Mouse (Mus musculus) midbrain, embryonic 10.5 days (tissue): ENCODE results near the gene Lrrc59. TPM values are rescaled to one million over a fixed set of nuclear protein-coding genes. Genes with fewer than 3 reads are reported as not detected.
A peak's percentile ranks its signal among the peaks of the same experiment; 100 is the strongest.

Experiments
- DNase-seq: peaks from one replicate; pipeline ENCODE4 v3.0.0-alpha.2; 2017; ENCODE audit warnings: low spot score
- H3K27ac ChIP-seq: fragments of 300-500 bp; sonication (generic); replicated peaks from 2 replicates; pipeline ENCODE4 v1.5.1; 2016; ENCODE audit warnings: mild to moderate bottlenecking
- H3K27me3 ChIP-seq: fragments of 300-500 bp; sonication (generic); 2 replicates; pipeline ENCODE4 v1.6.1; 2016; ENCODE audit warnings: low read depth, mild to moderate bottlenecking; ENCODE audit not compliant: poor library complexity, severe bottlenecking
- H3K36me3 ChIP-seq: fragments of 300-500 bp; sonication (generic); 2 replicates; pipeline ENCODE4 v1.6.1; 2016; ENCODE audit warnings: mild to moderate bottlenecking, moderate library complexity
- H3K4me1 ChIP-seq: fragments of 300-500 bp; sonication (generic); 2 replicates; pipeline ENCODE4 v1.6.1; 2016
- H3K4me3 ChIP-seq: fragments of 300-500 bp; sonication (generic); 2 replicates; pipeline ENCODE4 v1.5.1; 2016; ENCODE audit warnings: mild to moderate bottlenecking, moderate library complexity
- H3K9me3 ChIP-seq: fragments of 300-500 bp; sonication (generic); replicated peaks from 2 replicates; pipeline ENCODE4 v1.6.1; 2016; ENCODE audit warnings: mild to moderate bottlenecking
- WGBS: fragments of 180-500 bp; shearing (Covaris S2); methylation state at CpG from one replicate; pipeline ENCODE4 v1.1.7; 2016; 5-methylcytosine and 5-hydroxymethylcytosine counted together
- polyA plus RNA-seq: library from polyadenylated mRNA; unstranded; fragments of >200 nt; fragmentation: Nextera tagmentation; extraction: Ambion mirVana; gene quantifications from 2 replicates; pipeline ENCODE4 v1.2.1, GENCODE M21; 2016

Gene Lrrc59
- polyA plus RNA-seq: 265 and 286 TPM in 2 replicates

DNA sequence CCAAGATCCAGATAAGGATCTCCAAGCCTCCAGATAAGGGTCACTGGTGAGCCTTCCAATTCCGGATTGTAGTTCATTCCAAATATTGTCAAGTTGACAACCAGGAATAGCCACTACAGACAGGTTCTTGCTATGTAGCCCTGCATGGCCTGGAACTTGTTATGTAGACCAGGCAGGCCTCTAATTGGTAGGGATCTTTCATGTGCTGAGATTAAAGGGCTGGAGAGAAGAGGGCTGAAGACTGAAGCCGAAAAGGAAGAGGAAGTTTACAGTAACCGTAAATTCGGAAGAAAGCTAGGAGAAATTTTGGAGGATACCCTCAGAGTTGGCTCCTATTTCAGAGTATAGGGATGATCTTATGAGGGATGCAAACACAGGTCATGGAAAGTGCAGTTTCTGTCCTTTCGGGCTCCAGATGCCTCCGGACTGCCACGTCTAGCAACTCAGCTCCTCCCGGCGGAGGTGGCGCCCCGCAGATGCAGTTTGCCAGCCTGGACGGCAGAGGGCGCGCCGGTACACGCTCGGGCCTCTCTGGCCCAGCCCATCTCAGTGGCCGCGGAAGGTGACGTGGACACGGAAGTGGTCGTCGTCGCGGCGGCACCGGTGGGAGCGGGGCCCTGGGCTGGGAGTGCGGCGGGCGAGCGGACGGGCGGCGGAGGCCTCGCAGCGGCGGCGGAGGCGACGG is at the start of gene Lrrc59:
Gene Lrrc59, plus strand, starts transcription at position 569 of the 685 bp plus-strand sequence.
- peak; percentile 95 for DNase-seq
- peak within 1 kb of the TSS; percentile 94 for H3K4me3 ChIP-seq
- no peaks in the 10 kb centered on the region for H3K9me3 ChIP-seq
- H3K27me3 ChIP-seq: no peaks in the 10 kb centered on the region
- WGBS: 7% methylated on average over 41 of the region's 41 CpGs
- H3K27ac ChIP-seq: peak within 1 kb of the TSS; percentile 88
- H3K36me3 ChIP-seq: peaks cover 33% of the 10 kb centered on the region
- peaks cover 16% of the 10 kb centered on the region for H3K4me1 ChIP-seq

DNA sequence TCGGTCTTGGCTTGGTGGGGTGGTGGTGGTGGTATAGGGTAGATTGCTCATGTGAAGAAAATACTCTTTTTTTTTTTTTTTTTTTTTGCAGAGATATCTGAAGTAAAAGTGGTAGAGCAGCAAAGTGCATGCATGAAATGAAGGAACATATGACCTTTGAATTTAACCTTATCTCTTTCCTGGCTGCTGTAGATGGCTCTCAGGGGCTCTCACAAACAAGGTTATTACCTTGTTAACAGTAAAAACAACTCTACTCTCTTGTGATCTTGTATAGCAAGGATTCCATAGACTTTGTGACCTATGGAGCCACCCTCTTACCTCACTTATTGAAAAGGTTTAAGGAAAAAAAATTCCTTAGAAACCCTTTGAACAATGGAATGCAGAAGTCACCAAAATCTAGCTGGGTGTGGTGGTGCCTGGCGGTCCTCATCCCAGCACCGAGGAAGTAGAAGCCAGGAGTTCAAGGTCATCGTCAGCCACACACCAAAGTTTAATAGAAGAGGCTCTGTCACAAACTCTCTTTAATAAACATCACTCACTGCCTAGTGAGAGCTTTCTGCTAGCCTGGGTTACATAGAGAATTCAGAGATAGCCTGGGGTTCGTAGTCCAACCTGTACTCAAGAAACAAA is 49.3 kb upstream of the Lrrc59 start:
- Histone ChIP-seq H3K4me3 (no peak overlapping the region), H3K9me3 (no peaks in the 10 kb centered on the region), H3K4me1 (peaks cover 4% of the 10 kb centered on the region; the same call in 1 of the 2 replicates), H3K27ac (no peak overlapping the region), H3K36me3 (no peaks in the 10 kb centered on the region), H3K27me3 (no peaks in the 10 kb centered on the region)
- no peak for DNase-seq
- WGBS: 96% methylated on average over 5 of the region's 5 CpGs

DNA sequence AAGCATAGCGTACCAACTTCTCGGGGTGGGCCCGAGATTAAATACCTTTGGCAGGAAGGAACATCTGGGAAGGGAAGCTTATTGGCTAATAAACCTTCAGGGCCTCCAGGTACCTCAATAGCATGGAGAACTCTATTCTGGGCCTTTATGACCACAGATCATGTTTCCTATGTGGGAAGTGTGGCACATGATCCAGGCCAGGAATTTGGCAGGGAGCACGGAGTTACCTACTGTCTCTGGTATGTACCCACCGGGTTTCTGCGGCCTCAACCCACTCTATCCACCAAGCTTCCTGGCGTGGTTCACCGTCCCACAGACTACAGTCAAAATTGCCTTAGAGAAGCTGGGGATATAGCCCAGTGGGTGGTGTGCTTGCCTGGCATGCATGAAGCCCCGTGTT is 44.5 kb upstream of the Lrrc59 start:
- WGBS: 97% methylated on average over 9 of the region's 9 CpGs

DNA sequence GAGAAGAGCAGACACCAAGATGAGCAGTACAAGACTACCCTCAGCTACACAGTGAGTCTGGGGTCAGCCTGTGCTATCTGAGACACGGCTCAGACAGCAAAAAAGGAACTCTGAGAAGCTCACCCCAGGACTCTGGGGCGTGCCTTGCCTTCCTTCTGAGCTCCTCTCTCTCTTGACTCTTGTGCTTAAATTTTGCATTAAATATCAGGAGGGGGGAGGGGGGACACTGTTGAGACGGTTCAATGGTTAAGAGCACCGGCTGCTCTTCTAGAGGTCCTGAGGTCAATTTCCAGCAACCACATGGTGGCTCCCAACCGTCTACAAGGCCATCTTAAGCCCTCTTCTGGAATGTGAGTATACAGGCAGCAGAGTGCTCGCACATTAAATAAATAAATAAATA is 42.1 kb upstream of the Lrrc59 start:
- Histone ChIP-seq H3K9me3 (no peaks in the 10 kb centered on the region), H3K27ac (no peak overlapping the region), H3K36me3 (no peaks in the 10 kb centered on the region), H3K4me1 (peaks cover 14% of the 10 kb centered on the region), H3K27me3 (no peaks in the 10 kb centered on the region), H3K4me3 (no peak overlapping the region)
- 76% methylated on average over 6 of the region's 6 CpGs for WGBS
- no peak for DNase-seq

More for the DNA sequence above, 44.5 kb upstream of the Lrrc59 start:
- Histone ChIP-seq H3K27me3 (no peaks in the 10 kb centered on the region), H3K36me3 (no peaks in the 10 kb centered on the region), H3K4me3 (no peak overlapping the region), H3K9me3 (no peaks in the 10 kb centered on the region), H3K27ac (no peak overlapping the region), H3K4me1 (no peaks in the 10 kb centered on the region)
- no peak for DNase-seq

DNA sequence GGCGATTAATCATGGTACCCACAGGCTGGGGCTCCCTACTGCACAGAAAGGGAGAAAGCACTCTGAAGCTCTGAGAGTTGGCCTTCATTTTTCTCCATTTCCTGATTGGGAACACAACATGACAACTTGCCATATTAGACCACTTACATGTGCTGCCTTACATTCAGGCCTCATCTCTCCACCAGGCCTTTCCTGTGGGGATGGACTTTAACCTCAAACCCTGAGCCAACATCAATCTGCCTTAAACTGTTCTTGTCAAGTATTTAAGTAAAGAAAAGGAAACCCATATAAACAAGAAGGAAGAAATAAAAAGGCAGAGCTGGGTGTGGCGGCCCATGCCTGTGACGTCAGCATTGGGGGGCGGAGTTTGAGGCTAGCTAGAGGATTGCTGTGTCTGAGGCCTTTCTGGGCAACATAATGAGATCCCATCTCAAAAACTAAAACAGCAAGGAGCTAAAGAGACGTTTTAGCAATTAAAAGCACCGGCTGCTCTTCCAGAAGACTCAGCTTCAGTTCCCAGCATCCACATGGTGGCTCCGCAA is 33.2 kb upstream of the Lrrc59 start:
- no peaks in the 10 kb centered on the region for H3K36me3 ChIP-seq
- H3K27ac ChIP-seq: no peak overlapping the region
- 68% methylated on average over 7 of the region's 7 CpGs for WGBS
- H3K4me3 ChIP-seq: no peak overlapping the region
- peaks cover 18% of the 10 kb centered on the region for H3K4me1 ChIP-seq
- H3K27me3 ChIP-seq: peaks cover 11% of the 10 kb centered on the region; the same call in 1 of the 2 replicates
- H3K9me3 ChIP-seq: no peaks in the 10 kb centered on the region
- no peak for DNase-seq

DNA sequence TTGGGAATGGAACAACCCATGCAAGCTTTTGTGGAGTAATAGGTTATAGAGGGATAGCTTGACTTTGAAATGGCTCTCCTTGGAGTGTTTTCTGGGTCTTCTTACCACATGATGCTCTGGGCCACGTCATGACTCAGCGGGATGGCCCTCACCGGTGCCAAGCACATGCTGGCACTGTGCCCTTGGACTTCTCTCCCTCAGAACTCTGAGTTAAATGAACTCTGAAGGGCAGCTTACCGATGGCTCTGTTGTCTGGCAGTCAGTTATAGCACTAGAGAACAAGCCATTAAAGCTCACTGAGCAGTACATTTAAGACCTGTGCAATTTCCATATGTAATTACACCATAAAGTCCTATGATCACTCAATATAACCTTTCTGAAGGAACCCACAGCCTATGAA is 32.2 kb upstream of the Lrrc59 start:
- H3K4me1 ChIP-seq: peaks cover 21% of the 10 kb centered on the region
- H3K9me3 ChIP-seq: no peaks in the 10 kb centered on the region
- no peaks in the 10 kb centered on the region for H3K36me3 ChIP-seq
- WGBS: 97% methylated on average over 4 of the region's 4 CpGs
- no peak for DNase-seq
- no peak overlapping the region for H3K4me3 ChIP-seq
- H3K27me3 ChIP-seq: peaks cover 15% of the 10 kb centered on the region
- H3K27ac ChIP-seq: no peak overlapping the region

DNA sequence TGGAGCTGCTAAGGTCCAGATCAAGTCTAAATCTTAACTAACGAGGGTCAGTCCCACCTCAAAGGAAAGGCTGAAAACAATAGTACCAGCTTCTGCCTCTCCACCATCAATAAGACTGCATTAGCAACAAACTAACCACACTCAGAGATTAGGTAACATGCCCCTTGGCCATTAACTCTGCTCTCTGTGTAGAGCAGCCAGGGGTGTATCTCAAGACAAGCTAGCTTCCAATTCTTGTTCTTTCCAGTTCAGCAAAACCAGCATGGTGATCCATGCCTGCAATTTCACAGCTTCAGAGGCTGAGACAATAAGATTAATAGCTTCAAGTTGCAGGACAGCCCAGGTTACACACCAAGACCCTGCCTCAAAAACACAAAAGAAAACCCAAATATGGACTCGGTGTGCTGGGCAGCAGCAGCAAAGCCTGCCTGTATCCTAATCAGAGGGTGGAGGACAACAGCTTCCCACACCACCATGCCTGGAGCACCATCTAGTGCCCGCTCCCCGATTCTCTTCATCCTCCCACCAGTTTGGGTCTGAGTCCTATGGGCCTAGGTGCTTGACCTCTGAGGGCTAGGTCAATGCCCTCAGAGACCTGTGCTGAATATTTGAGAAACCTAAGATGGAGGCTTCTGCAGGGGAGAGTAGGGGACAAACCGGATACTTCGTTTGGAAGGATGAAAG is 31.0 kb upstream of the Lrrc59 start:
- no peaks in the 10 kb centered on the region for H3K36me3 ChIP-seq
- peaks cover 27% of the 10 kb centered on the region for H3K27me3 ChIP-seq
- no peak for DNase-seq
- H3K9me3 ChIP-seq: no peaks in the 10 kb centered on the region
- peaks cover 24% of the 10 kb centered on the region for H3K4me1 ChIP-seq
- no peak overlapping the region for H3K4me3 ChIP-seq
- no peak overlapping the region for H3K27ac ChIP-seq
- WGBS: 78% methylated on average over 6 of the region's 6 CpGs

DNA sequence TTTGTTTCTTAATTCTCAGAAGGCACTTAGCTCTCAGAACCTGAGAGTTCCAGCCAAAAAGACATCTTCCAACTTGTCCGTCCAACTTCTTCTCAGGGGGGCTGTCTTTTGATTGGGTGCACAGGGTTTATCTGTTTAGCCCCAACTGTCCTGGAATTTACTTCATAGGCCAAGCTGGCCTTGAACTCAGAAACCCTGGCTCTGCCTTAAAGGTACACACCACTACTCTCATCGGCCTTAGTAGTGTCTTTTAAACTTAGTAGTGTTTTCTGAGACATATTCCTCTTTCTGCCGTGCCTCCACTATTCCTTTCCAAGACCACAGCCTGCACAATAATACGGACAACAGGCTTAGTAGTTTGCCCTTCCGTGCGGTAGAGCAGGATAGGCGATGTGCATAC is 29.1 kb upstream of the Lrrc59 start:
- H3K36me3 ChIP-seq: no peaks in the 10 kb centered on the region
- H3K9me3 ChIP-seq: no peaks in the 10 kb centered on the region
- no peak overlapping the region for H3K4me3 ChIP-seq
- no peak for DNase-seq
- no peak overlapping the region for H3K27ac ChIP-seq
- peaks cover 27% of the 10 kb centered on the region for H3K27me3 ChIP-seq
- 96% methylated on average over 7 of the region's 7 CpGs for WGBS
- peaks cover 24% of the 10 kb centered on the region for H3K4me1 ChIP-seq

DNA sequence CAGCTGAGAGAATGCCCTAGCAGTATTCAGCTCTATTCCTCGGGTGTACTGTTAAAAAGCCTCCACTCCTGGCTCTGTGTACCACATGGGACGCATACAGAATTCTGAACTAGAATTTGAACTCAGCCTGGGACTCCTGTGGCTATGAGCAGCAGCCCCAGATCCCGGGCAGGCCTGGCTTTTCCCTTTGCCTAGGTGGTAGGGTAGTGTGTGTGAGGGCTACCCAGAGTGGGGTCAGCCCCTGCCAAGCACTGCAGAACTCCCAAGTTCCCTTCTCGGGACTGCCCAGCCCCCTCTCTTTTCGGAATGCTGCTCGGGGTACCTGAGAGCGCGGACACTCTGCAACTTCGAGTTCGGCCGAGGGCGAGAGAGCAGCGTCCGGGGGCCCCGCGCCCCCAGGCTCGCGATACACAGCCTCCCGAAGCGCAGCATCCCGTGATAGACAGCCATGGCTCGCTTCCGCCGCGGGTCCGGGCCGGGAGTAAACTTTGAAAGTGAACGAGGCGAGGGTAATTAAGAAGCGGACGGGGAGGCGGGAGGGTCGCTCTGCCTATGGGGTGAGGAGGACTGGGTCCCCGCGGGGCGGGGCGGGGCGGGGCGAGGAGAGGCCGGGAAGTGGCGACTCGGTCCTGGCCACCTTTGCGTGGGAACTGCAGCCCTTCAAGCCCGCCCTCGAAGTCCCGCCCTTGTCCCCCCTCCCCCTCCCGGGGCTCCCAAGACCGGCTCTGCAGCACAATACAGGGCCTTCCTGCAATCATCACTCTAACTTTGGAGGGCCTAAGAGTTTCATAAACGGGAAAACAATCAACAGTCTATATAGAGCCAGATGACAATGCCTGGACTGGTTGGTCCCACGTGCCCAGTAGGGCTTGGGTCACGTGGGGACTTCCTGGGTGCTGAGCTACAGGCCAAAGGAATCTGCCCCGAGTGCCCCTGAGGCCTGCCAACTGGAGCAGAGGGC is 28.0 kb upstream of the Lrrc59 start, which contains the start of gene Acsf2:
Gene Acsf2, minus strand, starts transcription at position 551 of the 961 bp plus-strand sequence.
- H3K36me3 ChIP-seq: no peaks in the 10 kb centered on the region
- WGBS: 2% methylated on average over 52 of the region's 52 CpGs
- peak; percentile 88 for DNase-seq
- peaks cover 27% of the 10 kb centered on the region for H3K27me3 ChIP-seq
- H3K27ac ChIP-seq: peak within 1 kb of the TSS; percentile 84
- H3K4me1 ChIP-seq: peaks cover 24% of the 10 kb centered on the region
- H3K9me3 ChIP-seq: no peaks in the 10 kb centered on the region
- H3K4me3 ChIP-seq: peak within 1 kb of the TSS; percentile 64

DNA sequence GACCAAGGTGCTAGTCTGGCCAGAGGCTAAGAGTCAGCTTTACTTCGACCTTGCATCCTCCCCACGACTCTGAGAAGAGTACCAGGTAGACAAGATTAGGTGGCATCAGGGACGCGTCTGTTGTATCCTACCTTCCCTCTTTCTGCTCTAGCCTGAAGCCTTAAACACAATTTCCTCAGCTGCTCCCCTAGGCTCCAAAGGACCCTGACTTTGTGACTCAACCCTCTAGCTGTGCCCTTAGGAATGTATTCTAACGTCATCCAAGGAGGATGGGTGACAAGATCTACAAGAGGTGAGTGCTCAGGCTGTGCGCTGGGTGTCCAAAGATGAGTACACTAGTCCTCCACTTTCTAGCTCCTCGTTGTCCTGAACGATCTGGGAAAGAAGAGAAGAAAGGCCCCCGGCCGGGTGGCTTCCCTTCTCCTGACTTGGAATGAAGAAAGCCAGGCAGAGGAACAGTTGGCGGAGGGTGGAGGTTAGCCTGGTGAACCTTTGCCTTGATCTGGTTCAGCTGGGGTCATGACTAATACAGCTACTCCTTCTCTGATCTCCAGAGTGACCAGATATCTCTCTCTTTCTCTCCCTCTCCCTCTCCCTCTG is 27.1 kb upstream of the Lrrc59 start:
- WGBS: 69% methylated on average over 11 of the region's 11 CpGs
- no peak for DNase-seq

DNA sequence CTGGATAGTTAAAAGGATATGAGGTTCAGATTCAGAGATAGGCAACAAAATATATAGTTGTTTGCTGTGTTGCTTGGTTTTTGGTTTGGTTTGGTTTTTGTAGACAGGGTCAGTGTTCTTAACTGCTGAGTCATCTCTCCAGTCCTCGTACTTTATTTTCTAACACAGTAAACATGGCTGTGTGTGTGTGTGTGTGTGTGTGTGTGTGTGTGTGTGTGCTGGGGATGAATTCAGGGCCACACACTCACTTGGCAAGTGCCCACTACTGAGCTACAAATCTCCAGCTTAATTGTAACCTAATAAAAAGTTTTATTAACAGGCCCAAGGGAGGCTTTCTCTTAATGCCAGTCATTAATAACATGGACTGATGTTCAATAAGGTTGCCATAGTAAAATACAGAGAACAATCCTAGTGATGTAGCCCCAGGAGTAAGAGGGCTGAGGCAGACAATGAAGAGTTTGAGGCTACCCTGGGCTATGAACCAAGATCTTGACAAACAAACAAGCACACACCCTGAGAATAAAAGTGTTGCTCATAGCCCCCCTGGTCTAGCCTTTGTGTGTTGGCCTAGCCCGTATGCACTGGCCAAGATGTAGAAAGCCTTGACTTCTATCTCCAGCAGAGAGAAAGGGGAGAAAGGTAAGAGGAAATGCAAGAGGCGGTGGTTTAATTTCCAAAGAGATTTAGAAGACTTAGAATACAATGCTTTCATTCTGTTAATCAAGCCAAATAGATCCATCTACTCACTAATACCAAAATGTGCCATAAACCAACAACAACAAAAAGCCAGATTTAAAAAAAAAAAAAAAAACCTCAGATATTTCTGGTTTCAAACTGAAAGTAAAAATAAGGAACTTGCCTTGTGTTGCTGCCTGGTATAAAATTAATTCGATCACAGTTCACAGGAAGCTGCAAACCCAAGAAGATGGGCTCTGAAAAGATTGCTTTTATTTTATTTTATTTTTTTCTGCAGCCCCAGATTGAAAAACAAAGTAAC is 18.5 kb upstream of the Lrrc59 start:
- Histone ChIP-seq H3K27ac (no peak overlapping the region), H3K4me1 (peaks cover 9% of the 10 kb centered on the region), H3K9me3 (no peaks in the 10 kb centered on the region), H3K36me3 (no peaks in the 10 kb centered on the region), H3K27me3 (peaks cover 11% of the 10 kb centered on the region; the same call in 1 of the 2 replicates), H3K4me3 (no peak overlapping the region)
- DNase-seq: no peak
- 82% methylated on average over 4 of the region's 4 CpGs for WGBS

More for the DNA sequence above, 27.1 kb upstream of the Lrrc59 start:
- H3K4me3 ChIP-seq: peak overlapping the region; percentile 64
- no peaks in the 10 kb centered on the region for H3K36me3 ChIP-seq
- peaks cover 27% of the 10 kb centered on the region for H3K27me3 ChIP-seq
- peak overlapping the region; percentile 84 for H3K27ac ChIP-seq
- no peaks in the 10 kb centered on the region for H3K9me3 ChIP-seq
- peaks cover 24% of the 10 kb centered on the region for H3K4me1 ChIP-seq
